Mouse (Mus musculus) liver, adult 2 months (tissue): ENCODE measurements at regions not wholly inside any gene's neighbourhood (a gene's known extent, or its start where the extent isn't known, plus 50 kb on each side); places are given as distances from the start of the nearest gene placed in this dataset.

ENCODE experiments used
- CTCF ChIP-seq: fragments of 200-500 bp; IDR thresholded peaks from 2 replicates; pipeline ENCODE4 v1.5.1; 2011; ENCODE audit warnings: low read depth, low read length, control low read depth
- POLR2A ChIP-seq: fragments of 200-500 bp; IDR thresholded peaks from 2 replicates; pipeline ENCODE4 v1.6.1; 2011; ENCODE audit warnings: low read length, control low read depth; ENCODE audit not compliant: insufficient read depth; ENCODE audit errors: extremely low read depth

- no peak for TF ChIP-seq CTCF
- TF ChIP-seq POLR2A, result no peak
Measured at GRCm38 (mm10) chr10:96280149-96280548, 143.7 kb downstream of the Gm5426 start.
